Mouse (Mus musculus) left cerebral cortex, postnatal 10 days (tissue): Measurements from ENCODE around the gene Ndufb7. TPM values are rescaled to one million over a fixed set of nuclear protein-coding genes. Genes with fewer than 3 reads are reported as not detected.

ENCODE experiments used
- total RNA-seq, 2 experiments: library from RNA; stranded (reverse); gene quantifications; 2 replicates each; pipeline ENCODE4 v1.2.3; 2021

Gene Ndufb7
- total RNA-seq, 2 experiments from 2014 or later, result 141 to 145 TPM

Other genes starting within 250 kb of the Ndufb7 start
- 10 to 100 TPM; 11.2 to 13.9 TPM for gene Elmod2, start 234.2 kb upstream of the Ndufb7 start, total RNA-seq
- gene Mgat4d, start 218.2 kb upstream of the Ndufb7 start, total RNA-seq, result not detected
- gene Clgn, start 176.8 kb upstream of the Ndufb7 start, total RNA-seq, result 10 to 100 TPM; 10.8 to 11.0 TPM
- 100 to 1,000 TPM; 302 to 310 TPM for gene Scoc, start 108.3 kb upstream of the Ndufb7 start, total RNA-seq
- not detected for gene Olfr370, start 30.9 kb upstream of the Ndufb7 start, total RNA-seq
- 100 to 1,000 TPM; 642 to 649 TPM for gene Tecr, start 41.3 kb downstream of the Ndufb7 start, total RNA-seq
- 10 to 100 TPM; 35.9 to 36.3 TPM for gene Dnajb1, start 41.5 kb downstream of the Ndufb7 start, total RNA-seq
- gene Gipc1, start 86.0 kb downstream of the Ndufb7 start, total RNA-seq, result 10 to 100 TPM; 84.0 to 86.7 TPM
- gene Ptger1, start 100.0 kb downstream of the Ndufb7 start, total RNA-seq, result under 1 TPM; 0.71 to 0.77 TPM
- 10 to 100 TPM; 73.1 to 75.9 TPM for gene Pkn1, start 132.5 kb downstream of the Ndufb7 start, total RNA-seq
- gene Ddx39, start 148.5 kb downstream of the Ndufb7 start, total RNA-seq, result 10 to 100 TPM; 24.4 to 25.2 TPM
- 10 to 100 TPM; 11.4 to 11.7 TPM for gene Adgre5, start 174.7 kb downstream of the Ndufb7 start, total RNA-seq